Mouse (Mus musculus): Measurements from ENCODE around the gene Cyp4f37.

GRCm38 (mm10) chr17:32617252-32617651, 3.9 kb upstream of the Cyp4f37 start:
- no peak for TF ChIP-seq CTCF (IDR thresholded peaks at IDR 0.05; ENCODE audit: borderline replicate concordance, control insufficient read depth, extremely low read depth, insufficient read depth, low read length, poor library complexity)
- TF ChIP-seq POLR2A (IDR thresholded peaks at IDR 0.05; ENCODE audit: control insufficient read depth, extremely low read depth, insufficient read depth, low read length, poor library complexity): no peak
